Mouse (Mus musculus) kidney, postnatal 0 days (tissue): ENCODE results near the gene Commd6. TPM values are rescaled to one million over a fixed set of nuclear protein-coding genes. Genes with fewer than 3 reads are reported as not detected.

ENCODE experiments used
- ATAC-seq: fragments of 200-750 bp; cut with Nextera tagmentation; replicated peaks from 2 replicates; pipeline ENCODE4 v1.8.0; 2017; ENCODE audit warnings: low read depth, moderate number of reproducible peaks, moderate TSS enrichment, moderate library complexity; ENCODE audit not compliant: low FRiP score
- DNase-seq: peaks from one replicate; pipeline ENCODE4 v3.0.0-alpha.2; 2016; ENCODE audit warnings: low spot score
- H3K27ac ChIP-seq: fragments of 300-500 bp; sonication (generic); 2 replicates; pipeline ENCODE4 v1.5.1; 2014; ENCODE audit warnings: mild to moderate bottlenecking
- H3K27me3 ChIP-seq: fragments of 300-500 bp; sonication (generic); 2 replicates; pipeline ENCODE4 v1.6.1; 2014; ENCODE audit warnings: low read length, mixed read lengths; ENCODE audit not compliant: insufficient read depth
- H3K36me3 ChIP-seq: fragments of 300-500 bp; sonication (generic); 2 replicates; pipeline ENCODE4 v1.6.1; 2014; ENCODE audit warnings: low read length, mixed read lengths; ENCODE audit not compliant: insufficient read depth
- H3K4me1 ChIP-seq: fragments of 300-500 bp; sonication (generic); replicated peaks from 2 replicates; pipeline ENCODE4 v1.6.1; 2014; ENCODE audit warnings: antibody characterized with exemption, low read length, mixed read lengths; ENCODE audit not compliant: insufficient read depth
- H3K4me2 ChIP-seq: fragments of 300-500 bp; sonication (generic); 2 replicates; pipeline ENCODE4 v1.6.1; 2014; ENCODE audit warnings: mild to moderate bottlenecking, low read length, moderate library complexity, mixed read lengths
- H3K4me3 ChIP-seq: fragments of 300-500 bp; sonication (generic); replicated peaks from 2 replicates; pipeline ENCODE4 v1.5.1; 2014; ENCODE audit warnings: low read depth, low read length
- H3K9ac ChIP-seq: fragments of 300-500 bp; sonication (generic); 2 replicates; pipeline ENCODE4 v1.6.1; 2014; ENCODE audit warnings: low read depth, low read length
- H3K9me3 ChIP-seq: fragments of 300-500 bp; sonication (generic); replicated peaks from 2 replicates; pipeline ENCODE4 v1.6.1; 2016; ENCODE audit warnings: low read length, inconsistent platforms, mixed read lengths
- CTCF ChIP-seq: IDR thresholded peaks from 2 replicates; pipeline ENCODE4 v1.5.1; 2016; ENCODE audit warnings: antibody characterized with exemption, low read depth, mild to moderate bottlenecking, moderate library complexity
- WGBS: fragments of 180-500 bp; shearing (Covaris S2); extraction: QIAGEN DNeasy Blood & Tissue Kit; methylation state at CpG from one replicate; pipeline ENCODE4 v1.1.7; 2014; 5-methylcytosine and 5-hydroxymethylcytosine counted together
- polyA plus RNA-seq: library from polyadenylated mRNA; unstranded; fragments of >200 nt; fragmentation: Nextera tagmentation; extraction: Ambion mirVana; gene quantifications from 2 replicates; pipeline ENCODE4 v1.2.1, GENCODE M21; 2015

The Commd6 gene
- polyA plus RNA-seq: 110 and 113 TPM in 2 replicates

- under 1% methylated on average over 38 of the region's 39 CpGs for WGBS
- peak; percentile 98 for ATAC-seq
- H3K27ac ChIP-seq: peak within 1 kb of the TSS; percentile 73
Measured at GRCm38 (mm10) chr14:101640153-101640843, at the start of gene Commd6. TSS of gene Commd6 (minus strand) at chr14:101640686.

GRCm38 (mm10) chr14:101688406-101688805 is 47.9 kb upstream of the Commd6 start:
- H3K4me1 ChIP-seq: no peaks in the 10 kb centered on the region
- DNase-seq (no peak), ATAC-seq (no peak)
- no peak overlapping the region for H3K9ac ChIP-seq
- no peaks in the 10 kb centered on the region for H3K27me3 ChIP-seq
- no peak for TF ChIP-seq CTCF
- H3K4me2 ChIP-seq: no peak overlapping the region
- H3K27ac ChIP-seq: no peak overlapping the region
- H3K4me3 ChIP-seq: no peak overlapping the region
- WGBS: 91% methylated on average over 2 of the region's 2 CpGs
- H3K9me3 ChIP-seq: no peaks in the 10 kb centered on the region
- no peaks in the 10 kb centered on the region for H3K36me3 ChIP-seq

More at GRCm38 (mm10) chr14:101640153-101640843, at the start of gene Commd6:
- TF ChIP-seq CTCF: no peak; the same call in 1 of the 2 replicates
- DNase-seq: peak; percentile 97
- no peaks in the 10 kb centered on the region for H3K27me3 ChIP-seq
- H3K9ac ChIP-seq: peak within 1 kb of the TSS; percentile 64
- H3K36me3 ChIP-seq: no peaks in the 10 kb centered on the region
- H3K9me3 ChIP-seq: no peaks in the 10 kb centered on the region
- H3K4me3 ChIP-seq: peak within 1 kb of the TSS; percentile 53
- H3K4me1 ChIP-seq: 0 out of 2 replicates have a peak, but pooled peaks cover 3% of the 10 kb centered on the region
- peak within 1 kb of the TSS; percentile 63 for H3K4me2 ChIP-seq

GRCm38 (mm10) chr14:101687696-101688095 is 47.2 kb upstream of the Commd6 start:
- Histone ChIP-seq H3K9me3 (no peaks in the 10 kb centered on the region), H3K4me2 (no peak overlapping the region), H3K36me3 (no peaks in the 10 kb centered on the region), H3K9ac (no peak overlapping the region), H3K4me1 (no peaks in the 10 kb centered on the region), H3K27me3 (no peaks in the 10 kb centered on the region), H3K4me3 (no peak overlapping the region), H3K27ac (no peak overlapping the region)
- WGBS: 85% methylated on average over 6 of the region's 6 CpGs
- no peak for DNase-seq
- ATAC-seq: no peak
- no peak for TF ChIP-seq CTCF

GRCm38 (mm10) chr14:101672226-101672625 is 31.7 kb upstream of the Commd6 start:
- H3K27ac ChIP-seq: no peak overlapping the region
- H3K27me3 ChIP-seq: no peaks in the 10 kb centered on the region
- WGBS: 80% methylated on average over 1 of the region's 1 CpGs

GRCm38 (mm10) chr14:101668626-101669025 is 28.1 kb upstream of the Commd6 start:
- no peak for TF ChIP-seq CTCF
- no peaks in the 10 kb centered on the region for H3K9me3 ChIP-seq
- no peak overlapping the region for H3K4me3 ChIP-seq
- H3K4me2 ChIP-seq: no peak overlapping the region
- WGBS: 94% methylated on average over 7 of the region's 7 CpGs
- peaks cover 15% of the 10 kb centered on the region; the same call in 1 of the 2 replicates for H3K36me3 ChIP-seq
- no peaks in the 10 kb centered on the region for H3K4me1 ChIP-seq
- no peak overlapping the region for H3K9ac ChIP-seq
- ATAC-seq: no peak
- H3K27me3 ChIP-seq: no peaks in the 10 kb centered on the region
- no peak for DNase-seq
- no peak overlapping the region for H3K27ac ChIP-seq

More at GRCm38 (mm10) chr14:101672226-101672625, 31.7 kb upstream of the Commd6 start:
- ATAC-seq: no peak
- H3K36me3 ChIP-seq: peaks cover 15% of the 10 kb centered on the region; the same call in 1 of the 2 replicates
- TF ChIP-seq CTCF: no peak
- no peak for DNase-seq
- no peak overlapping the region for H3K4me2 ChIP-seq
- H3K9ac ChIP-seq: no peak overlapping the region
- no peaks in the 10 kb centered on the region for H3K4me1 ChIP-seq
- H3K4me3 ChIP-seq: no peak overlapping the region
- no peaks in the 10 kb centered on the region for H3K9me3 ChIP-seq

- Histone ChIP-seq H3K4me1 (no peaks in the 10 kb centered on the region), H3K27ac (no peak overlapping the region), H3K36me3 (peaks cover 15% of the 10 kb centered on the region; the same call in 1 of the 2 replicates), H3K9ac (no peak overlapping the region), H3K27me3 (no peaks in the 10 kb centered on the region), H3K4me3 (no peak overlapping the region), H3K4me2 (no peak overlapping the region), H3K9me3 (no peaks in the 10 kb centered on the region)
- no peak for ATAC-seq
- TF ChIP-seq CTCF: peak; percentile 38; the same call in 1 of the 2 replicates
- 78% methylated on average over 5 of the region's 5 CpGs for WGBS
- peak; percentile 34 for DNase-seq
Measured at GRCm38 (mm10) chr14:101666536-101666935, 26.1 kb upstream of the Commd6 start.
